Mouse (Mus musculus): ENCODE data around the gene Ubald1. TPM values are rescaled to one million over a fixed set of nuclear protein-coding genes. Genes with fewer than 3 reads are reported as not detected.

The Ubald1 gene
- polyA plus RNA-seq, 1 experiment from 2014 or later: 30.2 TPM

- H3K27me3 ChIP-seq: no peaks in the 10 kb centered on the region
- DNase-seq (ENCODE audit: low read depth, low spot score) (no peak), ATAC-seq (no peak)
- TF ChIP-seq CTCF (IDR thresholded peaks at IDR 0.05): no peak
- POLR2A ChIA-PET: interaction anchor here (1.3 kb wide), 1 partner anchor 11 kb away, joined by 3 read pairs; no protein-coding TSS in a partner anchor
- CTCF ChIA-PET: interaction anchor here (1.8 kb wide), 2 partner anchors 11 to 14 kb away, joined by 4 to 6 read pairs; no protein-coding TSS in a partner anchor
- in situ Hi-C loops (cut with MboI; ENCODE audit: low pct_unique_long_range_greater_than_20kb): no loop called here
Measured at GRCm38 (mm10) chr16:4876033-4876680, 4.0 kb downstream of the Ubald1 start.

DNA sequence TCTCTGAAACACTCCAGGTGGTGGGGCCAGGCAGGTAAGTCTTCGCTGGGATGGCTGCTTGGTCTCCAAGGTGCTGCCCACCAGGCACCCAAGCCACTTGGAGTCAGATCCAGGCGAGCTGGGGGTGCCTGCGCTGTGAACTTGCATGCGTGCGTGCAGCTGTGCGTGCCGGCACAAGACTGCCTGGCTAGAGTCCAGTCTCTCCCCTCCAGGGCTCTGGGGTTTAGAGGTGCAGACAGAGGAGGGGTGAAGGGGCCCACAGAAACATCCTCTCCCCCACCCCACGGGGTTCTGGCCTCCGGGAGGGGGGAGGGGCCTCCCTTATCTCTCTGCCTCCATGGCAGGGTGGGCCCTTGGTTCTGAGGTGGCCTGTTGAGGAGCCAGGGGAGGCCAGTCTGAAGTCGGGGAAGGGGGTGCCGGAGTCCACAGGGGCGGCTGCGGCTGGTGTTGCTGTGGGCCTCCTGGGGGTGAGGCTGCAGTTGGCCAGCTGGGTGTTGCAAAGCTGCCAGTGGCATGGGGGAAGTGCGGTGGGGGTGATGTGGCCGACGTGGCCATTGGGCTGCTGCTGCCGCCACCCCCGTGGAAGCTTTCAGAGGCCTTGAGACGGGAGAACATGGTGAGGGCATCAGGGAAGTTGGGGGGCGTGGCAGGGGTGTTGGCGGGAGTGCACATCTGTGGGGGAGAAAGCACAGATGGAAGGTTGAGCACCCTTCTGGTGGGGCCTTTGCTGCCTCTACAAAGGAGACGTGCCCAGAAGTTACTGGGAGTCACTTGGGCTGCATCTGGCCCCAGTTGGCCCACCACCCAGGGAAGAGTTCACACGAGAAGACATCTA lies 4.7 kb downstream of the Ubald1 start:
- POLR2A ChIA-PET: interaction anchor here (1.3 kb wide), 1 partner anchor 11 kb away, joined by 3 read pairs; no protein-coding TSS in a partner anchor
- in situ Hi-C loops (cut with MboI; ENCODE audit: low pct_unique_long_range_greater_than_20kb): no loop called here
- CTCF ChIA-PET: interaction anchor here (1.8 kb wide), 1 partner anchor 13 kb away, joined by 4 read pairs; no protein-coding TSS in a partner anchor
- ATAC-seq (no peak), DNase-seq (ENCODE audit: low read depth, low spot score) (no peak)
- no peak for TF ChIP-seq CTCF (IDR thresholded peaks at IDR 0.05)
- no peaks in the 10 kb centered on the region for H3K27me3 ChIP-seq

- ChIA-PET CTCF (interaction anchor here (3.1 kb wide), 1 partner anchor 42 kb away, joined by 12 read pairs; no protein-coding TSS in a partner anchor), POLR2A (no interaction called here)
- ATAC-seq: no peak
- no peaks in the 10 kb centered on the region for H3K27me3 ChIP-seq
- no peak for TF ChIP-seq CTCF (IDR thresholded peaks at IDR 0.05)
- DNase-seq (ENCODE audit: low read depth, low spot score): no peak
- in situ Hi-C loops (cut with MboI; ENCODE audit: low pct_unique_long_range_greater_than_20kb): no loop called here
Measured at GRCm38 (mm10) chr16:4871926-4872325, 8.2 kb downstream of the Ubald1 start.

GRCm38 (mm10) chr16:4870490-4870889 lies 9.6 kb downstream of the Ubald1 start:
- ChIA-PET CTCF (interaction anchor here (3.1 kb wide), 1 partner anchor 43 kb away, joined by 12 read pairs; no protein-coding TSS in a partner anchor), POLR2A (no interaction called here)
- in situ Hi-C loops (cut with MboI; ENCODE audit: low pct_unique_long_range_greater_than_20kb): no loop called here
- H3K27me3 ChIP-seq: no peaks in the 10 kb centered on the region
- DNase-seq (ENCODE audit: low read depth, low spot score) (no peak), ATAC-seq (no peak)
- no peak for TF ChIP-seq CTCF (IDR thresholded peaks at IDR 0.05)

GRCm38 (mm10) chr16:4866101-4866695 lies 13.9 kb downstream of the Ubald1 start:
- ATAC-seq: no peak
- no peak for TF ChIP-seq CTCF (IDR thresholded peaks at IDR 0.05)
- in situ Hi-C loops (cut with MboI; ENCODE audit: low pct_unique_long_range_greater_than_20kb): loop anchor here (10.0 kb wide), 1 partner anchor 171 kb away; no protein-coding TSS in a partner anchor
- DNase-seq (ENCODE audit: low read depth, low spot score): no peak
- CTCF ChIA-PET: interaction anchor here (2.3 to 3.2 kb wide), 2 partner anchors 11 to 47 kb away, joined by 6 to 11 read pairs; no protein-coding TSS in a partner anchor
- POLR2A ChIA-PET: no interaction called here
- no peaks in the 10 kb centered on the region for H3K27me3 ChIP-seq

DNA sequence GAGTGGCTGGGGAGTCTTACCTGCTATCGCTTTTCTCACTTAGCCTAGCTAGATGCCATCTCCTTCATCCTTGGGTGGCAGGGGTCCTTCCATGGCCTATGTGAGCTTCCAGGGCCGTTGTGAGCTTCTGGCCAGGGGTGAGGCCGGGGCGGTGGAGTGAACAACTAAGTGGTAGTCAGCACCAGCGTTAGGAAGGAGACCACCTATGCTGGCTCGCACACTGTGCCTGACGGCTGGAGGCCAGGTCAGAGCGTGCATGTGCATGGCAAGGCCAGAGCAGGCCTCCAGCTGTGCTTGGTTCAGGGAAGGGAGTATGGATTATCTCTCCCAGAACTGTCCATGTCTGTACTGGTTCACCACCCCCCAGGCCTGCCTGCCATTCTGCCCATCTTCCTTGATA lies 16.4 kb downstream of the Ubald1 start:
- POLR2A ChIA-PET: no interaction called here
- peaks cover 5% of the 10 kb centered on the region for H3K27me3 ChIP-seq
- ATAC-seq (no peak), DNase-seq (ENCODE audit: low read depth, low spot score) (no peak)
- TF ChIP-seq CTCF (IDR thresholded peaks at IDR 0.05): no peak
- CTCF ChIA-PET: interaction anchor here (0.6 to 3.2 kb wide), 7 partner anchors 50 to 632 kb away, joined by 3 to 11 read pairs (median 3); no protein-coding TSS in a partner anchor
- in situ Hi-C loops (cut with MboI; ENCODE audit: low pct_unique_long_range_greater_than_20kb): loop anchor here (10.0 kb wide), 1 partner anchor 169 kb away; no protein-coding TSS in a partner anchor

DNA sequence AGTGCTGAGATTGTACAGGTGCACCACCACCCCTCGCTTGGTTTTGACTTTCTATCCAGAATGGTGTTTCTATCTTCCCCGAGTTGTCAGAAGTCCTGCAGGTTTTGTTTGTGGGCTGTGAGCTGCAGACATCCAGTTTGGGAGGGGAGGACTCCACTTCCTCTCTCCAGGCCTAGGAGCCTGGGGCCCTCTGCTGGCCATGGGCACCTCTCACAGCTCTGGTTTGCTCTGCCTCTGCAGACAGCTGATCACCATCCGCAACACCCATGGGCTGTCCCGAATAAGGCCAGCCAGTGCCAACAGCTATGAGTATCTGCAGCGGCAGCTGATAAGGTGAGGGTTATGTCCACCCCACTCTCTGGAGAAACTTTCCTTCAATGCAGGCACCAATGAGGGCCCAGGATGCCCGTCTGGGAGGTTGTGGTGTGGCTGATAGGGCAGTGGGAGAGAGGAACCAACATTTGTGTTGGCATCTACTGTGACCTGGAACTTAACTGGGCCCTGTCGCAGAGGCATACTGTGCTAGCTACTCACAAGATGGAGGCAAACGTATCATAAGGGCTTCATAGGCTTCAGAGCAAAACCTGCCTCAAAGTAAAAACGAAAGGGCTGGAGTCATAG lies 17.1 kb downstream of the Ubald1 start:
- POLR2A ChIA-PET: no interaction called here
- CTCF ChIA-PET: interaction anchor here (0.8 to 1.9 kb wide), 11 partner anchors 11 to 279 kb away, joined by 3 to 7 read pairs (median 3); no protein-coding TSS in a partner anchor
- no peak for TF ChIP-seq CTCF (IDR thresholded peaks at IDR 0.05)
- in situ Hi-C loops (cut with MboI; ENCODE audit: low pct_unique_long_range_greater_than_20kb): loop anchor here (10.0 kb wide), 1 partner anchor 168 kb away; no protein-coding TSS in a partner anchor
- ATAC-seq: peak; percentile 83
- DNase-seq (ENCODE audit: low read depth, low spot score): no peak
- peaks cover 5% of the 10 kb centered on the region for H3K27me3 ChIP-seq

- CTCF ChIA-PET: no interaction called here
- POLR2A ChIA-PET: no interaction called here
- DNase-seq (ENCODE audit: low read depth, low spot score): no peak
- H3K27me3 ChIP-seq: peaks cover 5% of the 10 kb centered on the region
- no peak for ATAC-seq
- TF ChIP-seq CTCF (IDR thresholded peaks at IDR 0.05): no peak
- in situ Hi-C loops (cut with MboI; ENCODE audit: low pct_unique_long_range_greater_than_20kb): loop anchor here (10.0 kb wide), 1 partner anchor 167 kb away; no protein-coding TSS in a partner anchor
Measured at GRCm38 (mm10) chr16:4861392-4861791, 18.7 kb downstream of the Ubald1 start.

DNA sequence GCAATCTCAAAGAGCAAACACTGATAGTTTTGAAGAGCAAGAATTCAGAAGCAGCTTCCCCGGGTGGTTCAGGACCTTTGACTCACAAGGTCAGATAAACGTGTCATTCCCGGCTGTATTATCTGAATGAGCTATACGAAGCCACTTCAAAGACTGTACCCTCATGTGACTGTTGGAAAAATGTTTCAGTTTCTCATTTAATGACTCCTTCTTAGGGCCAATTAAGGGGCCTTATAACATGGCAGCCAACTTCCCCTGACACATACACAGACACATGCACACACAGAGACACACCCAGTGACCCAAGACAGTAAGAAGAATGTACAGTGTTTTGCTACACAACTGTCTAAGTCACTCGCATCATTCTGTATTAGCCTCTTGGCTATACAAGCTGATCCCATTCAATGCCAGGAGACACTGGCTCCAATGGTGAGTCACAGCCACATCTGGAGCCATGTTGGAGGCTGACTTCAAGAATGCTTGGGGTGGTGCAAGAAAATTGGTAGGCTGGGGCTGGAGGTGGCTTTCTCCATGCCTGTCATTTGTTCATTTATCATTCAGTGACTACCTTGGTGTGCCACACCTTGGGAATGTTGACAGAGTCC lies 25.0 kb downstream of the Ubald1 start:
- DNase-seq (ENCODE audit: low read depth, low spot score) (no peak), ATAC-seq (no peak)
- ChIA-PET POLR2A (no interaction called here), CTCF (no interaction called here)
- no peaks in the 10 kb centered on the region for H3K27me3 ChIP-seq
- TF ChIP-seq CTCF (IDR thresholded peaks at IDR 0.05): no peak
- in situ Hi-C loops (cut with MboI; ENCODE audit: low pct_unique_long_range_greater_than_20kb): no loop called here

All from Patski (cell line).